19 mouse cellular contexts compared by ENCODE assay signal in genomic region chr5:27408854-27409253, GRCm38 (mm10).
DNase-seq lines count a peak whose midpoint lies in the region; ATAC-seq and TF ChIP-seq lines count a peak whose summit lies in the region.
"Had no signal": no experiment of that assay in that cellular context is flagged by ENCODE, and none has a peak within 500 bp of the region (broad histone marks: within the 10 kb centered on the region; RNA-seq: fewer than 3 reads in every experiment).

No protein-coding gene starts in this region.

- no peak overlapping the region for H3K4me2 ChIP-seq in hindbrain, postnatal 0 days (ENCODE audit: low read depth, low read length)
- H3K4me2 ChIP-seq in midbrain, embryonic 15.5 days: no peak overlapping the region
- H3K4me2 ChIP-seq in midbrain, embryonic 14.5 days (ENCODE audit: low read length): no peak overlapping the region
- H3K4me2 ChIP-seq: embryonic facial prominence, embryonic 15.5 days; heart, embryonic 12.5 days; intestine, embryonic 15.5 days had no signal

- WGBS in hindbrain, postnatal 0 days: 66% methylated on average over 7 of the region's 7 CpGs
- WGBS in hindbrain, embryonic 10.5 days: 77% methylated on average over 7 of the region's 7 CpGs
- WGBS in midbrain, embryonic 15.5 days: 71% methylated on average over 7 of the region's 7 CpGs
- WGBS in midbrain, embryonic 14.5 days: 73% methylated on average over 7 of the region's 7 CpGs

- no peak overlapping the region for H3K9ac ChIP-seq in hindbrain, postnatal 0 days (replicated peaks; ENCODE audit: low read length)
- H3K9ac ChIP-seq in midbrain, embryonic 15.5 days: no peak overlapping the region
- no peak overlapping the region for H3K9ac ChIP-seq in midbrain, embryonic 14.5 days (replicated peaks; ENCODE audit: low read length)
- H3K9ac ChIP-seq: embryonic facial prominence, embryonic 15.5 days; heart, embryonic 12.5 days; intestine, embryonic 15.5 days had no signal

- H3K27ac ChIP-seq in hindbrain, postnatal 0 days: peak overlapping the region; percentile 58
- H3K27ac ChIP-seq in hindbrain, embryonic 10.5 days: no peak overlapping the region
- peak overlapping the region; percentile 26; the same call in 1 of the 2 replicates for H3K27ac ChIP-seq in midbrain, embryonic 15.5 days
- H3K27ac ChIP-seq in midbrain, embryonic 14.5 days (replicated peaks; ENCODE audit: low read depth, low read length): no peak overlapping the region
- H3K27ac ChIP-seq: embryonic facial prominence, embryonic 15.5 days; forebrain, embryonic 10.5 days; gastrocnemius, adult 2 months; intestine, embryonic 15.5 days had no signal

- no peak overlapping the region for H3K4me3 ChIP-seq in hindbrain, postnatal 0 days (ENCODE audit: low read length)
- H3K4me3 ChIP-seq in hindbrain, embryonic 10.5 days: no peak overlapping the region
- H3K4me3 ChIP-seq in midbrain, embryonic 15.5 days: no peak overlapping the region
- no peak overlapping the region for H3K4me3 ChIP-seq in midbrain, embryonic 14.5 days (replicated peaks; ENCODE audit: low read depth, low read length)
- H3K4me3 ChIP-seq: embryonic facial prominence, embryonic 15.5 days; erythroblast, embryonic 14.5 days; forebrain, embryonic 10.5 days; gastrocnemius, adult 2 months; heart, embryonic 12.5 days; intestine, embryonic 15.5 days had no signal

- no peaks in the 10 kb centered on the region for H3K27me3 ChIP-seq in hindbrain, postnatal 0 days (ENCODE audit: insufficient read depth, low read length)
- H3K27me3 ChIP-seq in hindbrain, embryonic 10.5 days (ENCODE audit: insufficient read depth, poor library complexity, severe bottlenecking): no peaks in the 10 kb centered on the region
- no peaks in the 10 kb centered on the region for H3K27me3 ChIP-seq in midbrain, embryonic 15.5 days (replicated peaks)
- H3K27me3 ChIP-seq in midbrain, embryonic 14.5 days (ENCODE audit: control insufficient read depth, insufficient read depth, low read length): no peaks in the 10 kb centered on the region
- H3K27me3 ChIP-seq: embryonic facial prominence, embryonic 15.5 days; heart, embryonic 12.5 days; intestine, embryonic 15.5 days had no signal

- peak; percentile 47 for DNase-seq in cerebellum, adult 9-11 months
- DNase-seq in cerebellum, postnatal 4 days (ENCODE audit: low spot score in 2 of 2): no peak
- no peak for DNase-seq in hindbrain, postnatal 0 days (ENCODE audit: low spot score)
- DNase-seq in hindbrain, embryonic 10.5 days (ENCODE audit: low spot score): no peak
- DNase-seq in midbrain, embryonic 14.5 days: no peak
- no peak for DNase-seq in thymus, postnatal 0 days (ENCODE audit: low spot score)
- DNase-seq: adrenal gland, adult 2 months; adrenal gland, postnatal 25 days; embryo, embryonic 11 days; gastrocnemius, adult 2 months; gastrocnemius, postnatal 25 days; kidney, adult 18-20 months had no signal

- no peak for TF ChIP-seq CTCF in hindbrain, postnatal 0 days (IDR thresholded peaks at IDR 0.05; ENCODE audit: low read depth)

- no peaks in the 10 kb centered on the region for H3K36me3 ChIP-seq in hindbrain, postnatal 0 days (ENCODE audit: insufficient read depth, low read length)
- no peaks in the 10 kb centered on the region for H3K36me3 ChIP-seq in hindbrain, embryonic 10.5 days
- H3K36me3 ChIP-seq in midbrain, embryonic 15.5 days (replicated peaks): no peaks in the 10 kb centered on the region
- H3K36me3 ChIP-seq in midbrain, embryonic 14.5 days (ENCODE audit: control insufficient read depth, insufficient read depth, low read length): no peaks in the 10 kb centered on the region
- H3K36me3 ChIP-seq: embryonic facial prominence, embryonic 15.5 days; forebrain, embryonic 10.5 days; heart, embryonic 12.5 days; intestine, embryonic 15.5 days had no signal

- H3K9me3 ChIP-seq in hindbrain, postnatal 0 days (ENCODE audit: low read length): no peaks in the 10 kb centered on the region
- no peaks in the 10 kb centered on the region for H3K9me3 ChIP-seq in hindbrain, embryonic 10.5 days
- H3K9me3 ChIP-seq in midbrain, embryonic 15.5 days: no peaks in the 10 kb centered on the region
- no peaks in the 10 kb centered on the region for H3K9me3 ChIP-seq in midbrain, embryonic 14.5 days (ENCODE audit: control insufficient read depth, low read length)
- H3K9me3 ChIP-seq: embryonic facial prominence, embryonic 15.5 days; forebrain, embryonic 10.5 days; heart, embryonic 12.5 days; intestine, embryonic 15.5 days had no signal

- peak; percentile 56; the same call in 1 of the 2 replicates for ATAC-seq in hindbrain, postnatal 0 days
- no peak for ATAC-seq in midbrain, embryonic 15.5 days (replicated peaks)
- no peak for ATAC-seq in midbrain, embryonic 14.5 days (ENCODE audit: low FRiP score, low TSS enrichment)
- ATAC-seq: forebrain, embryonic 14.5 days; intestine, embryonic 15.5 days had no signal

- no peaks in the 10 kb centered on the region for H3K4me1 ChIP-seq in hindbrain, postnatal 0 days (ENCODE audit: insufficient read depth, low read length)
- H3K4me1 ChIP-seq in hindbrain, embryonic 10.5 days (replicated peaks): no peaks in the 10 kb centered on the region
- no peaks in the 10 kb centered on the region for H3K4me1 ChIP-seq in midbrain, embryonic 15.5 days
- H3K4me1 ChIP-seq in midbrain, embryonic 14.5 days (ENCODE audit: control insufficient read depth, insufficient read depth, low read length): no peaks in the 10 kb centered on the region
- H3K4me1 ChIP-seq: embryonic facial prominence, embryonic 15.5 days; forebrain, embryonic 10.5 days; intestine, embryonic 15.5 days had no signal

Comparison
In these comparisons a context has a peak if more than half of its experiments do, and no peak if none do; other contexts are left out.
1. H3K27ac ChIP-seq: peak in hindbrain, postnatal 0 days (single experiment) and midbrain, embryonic 15.5 days (single experiment); none in hindbrain, embryonic 10.5 days (single experiment) and midbrain, embryonic 14.5 days (single experiment).